Mouse (Mus musculus): ENCODE results near the gene Bbs5. TPM values are rescaled to one million over a fixed set of nuclear protein-coding genes. Genes with fewer than 3 reads are reported as not detected.
"Not testable (repeated sequence)": the region's sequence is repeated elsewhere in the genome, so short reads cannot be mapped to it uniquely, and the experiment has no call there.

Bbs5 gene
- 8.9 and 10.2 TPM in 2 replicates for polyA plus RNA-seq (2015; fragmentation: Nextera tagmentation; extraction: Ambion mirVana)

GRCm38 (mm10) chr2:69646726-69647490 lies at the start of gene Bbs5:
TSS of gene Bbs5 (plus strand) at chr2:69647171.
- peak; percentile 68 for DNase-seq (ENCODE audit: low spot score)

- DNase-seq (ENCODE audit: low spot score) = no peak
Observed at GRCm38 (mm10) chr2:69603726-69604393, 43.1 kb upstream of the Bbs5 start.

DNA sequence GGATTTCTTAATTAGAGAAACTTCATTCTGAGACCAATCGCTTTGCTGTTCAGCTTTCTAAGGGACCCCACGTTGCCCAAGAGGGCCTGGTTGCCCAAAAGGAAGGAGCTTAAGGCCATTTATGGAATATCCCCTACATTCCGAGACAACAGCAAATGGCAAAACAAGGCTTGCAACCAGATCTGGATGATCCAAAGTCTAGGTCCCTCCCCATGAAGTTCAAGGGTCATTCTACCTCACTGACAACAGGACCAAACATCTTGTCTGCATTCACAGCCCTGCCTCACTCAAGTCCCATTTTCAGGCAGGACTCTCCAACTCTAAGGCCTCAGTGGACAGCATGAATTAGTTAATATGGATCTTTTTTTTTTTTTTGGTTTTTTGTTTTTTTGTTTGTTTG lies 40.4 kb upstream of the Bbs5 start:
- no peak for DNase-seq (ENCODE audit: low spot score)

DNA sequence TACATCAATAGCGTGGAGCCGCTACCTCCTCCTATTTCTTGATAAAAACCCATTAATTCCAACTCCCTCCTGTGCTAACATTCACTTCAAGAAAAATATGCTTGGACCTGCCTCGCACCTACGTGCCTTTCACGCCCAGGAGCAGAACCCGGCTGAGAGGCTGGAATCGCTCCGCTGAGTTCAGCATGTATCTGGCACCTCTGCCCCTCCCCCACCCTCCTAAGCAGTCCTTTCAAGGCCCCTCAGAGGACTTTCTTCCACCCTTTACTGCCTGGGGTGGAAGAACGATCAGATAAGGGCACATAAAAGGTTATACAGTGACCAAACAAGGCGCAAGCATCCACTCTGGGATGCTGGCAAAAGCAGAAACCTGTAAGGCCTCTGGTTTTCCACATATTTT lies 34.7 kb upstream of the Bbs5 start:
- DNase-seq (ENCODE audit: low spot score) = no peak

DNA sequence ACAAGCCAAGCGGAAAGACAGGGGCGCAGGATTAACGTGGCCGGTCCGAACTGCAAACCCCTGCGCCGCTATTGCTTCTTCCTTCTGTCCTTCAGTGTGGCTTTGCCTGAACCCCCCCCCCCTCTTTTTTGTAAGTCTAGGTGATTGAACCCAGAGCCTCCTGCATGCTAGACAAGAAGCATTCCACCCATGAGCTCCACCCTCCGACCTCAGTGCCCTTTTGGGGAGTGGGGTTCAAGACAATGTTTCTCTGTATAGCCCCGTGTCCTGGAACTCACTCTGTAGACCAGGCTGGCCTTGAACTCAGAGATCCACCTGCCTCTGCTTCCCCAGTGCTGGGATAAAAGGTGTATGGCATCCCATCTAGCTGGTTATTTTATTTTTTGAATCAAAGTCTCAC lies 34.3 kb upstream of the Bbs5 start:
- DNase-seq (ENCODE audit: low spot score) = no peak

GRCm38 (mm10) chr2:69613237-69613636 lies 33.7 kb upstream of the Bbs5 start:
- DNase-seq (ENCODE audit: low spot score) = peak; percentile 41

DNA sequence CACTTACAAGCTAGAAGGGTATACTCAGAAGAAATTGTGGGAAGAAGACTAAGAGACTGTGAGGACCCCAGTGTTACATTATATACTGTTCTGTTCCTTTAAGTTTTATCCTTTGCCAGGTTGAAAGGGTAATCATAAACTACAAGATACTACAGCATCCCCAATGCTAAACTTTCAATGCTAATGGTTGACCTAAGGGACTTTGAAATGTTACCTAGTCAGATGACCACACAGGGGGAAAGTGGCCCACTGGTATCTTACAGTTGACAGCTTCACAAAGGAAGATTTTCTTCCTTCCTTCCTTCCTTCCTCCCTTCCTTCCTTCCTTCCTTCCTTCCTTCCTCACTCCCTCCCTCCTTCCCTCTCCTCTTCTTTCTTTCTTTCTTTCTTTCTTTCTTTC lies 28.6 kb upstream of the Bbs5 start:
- DNase-seq (ENCODE audit: low spot score) = no peak

DNA sequence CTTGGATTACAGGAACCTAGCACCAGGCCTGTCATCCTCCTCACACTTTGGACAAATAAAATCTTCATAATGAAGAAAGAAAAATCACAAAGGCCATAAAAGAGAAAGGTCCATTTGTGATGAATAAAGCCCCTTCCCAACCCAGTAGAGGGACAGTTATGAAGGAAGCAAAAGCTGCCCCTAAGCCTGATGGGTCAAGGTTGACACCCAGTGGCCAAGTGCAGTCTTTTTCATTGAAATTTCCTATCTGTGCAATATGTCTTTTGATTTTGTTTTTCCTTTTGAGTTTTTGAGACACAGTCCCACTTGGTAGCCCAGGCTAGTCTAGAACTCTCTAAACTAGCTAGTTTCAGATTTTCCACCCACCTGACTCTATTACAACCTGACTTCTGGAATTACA lies 27.7 kb upstream of the Bbs5 start:
- DNase-seq (ENCODE audit: low spot score) = no peak

DNA sequence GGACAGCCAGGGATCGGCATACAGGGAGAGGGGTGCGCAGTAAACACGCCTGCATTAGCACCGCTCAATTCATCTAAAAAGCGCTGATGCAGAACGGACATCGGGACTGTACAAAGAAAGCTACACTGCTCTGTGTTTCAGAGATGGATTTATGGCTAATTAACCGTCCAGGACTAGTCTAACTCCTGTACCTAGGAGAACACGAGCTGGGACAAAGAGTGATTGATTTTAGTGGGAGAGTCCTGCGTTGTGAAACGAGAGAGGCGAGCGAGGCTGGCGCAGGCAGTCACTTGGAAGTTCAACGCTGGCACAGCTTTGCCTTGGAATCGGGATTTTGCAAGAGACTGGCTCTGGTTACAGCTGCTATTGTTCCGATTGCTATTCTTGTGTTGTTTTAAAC lies 17.8 kb upstream of the Bbs5 start:
- no peak for DNase-seq (ENCODE audit: low spot score)

DNA sequence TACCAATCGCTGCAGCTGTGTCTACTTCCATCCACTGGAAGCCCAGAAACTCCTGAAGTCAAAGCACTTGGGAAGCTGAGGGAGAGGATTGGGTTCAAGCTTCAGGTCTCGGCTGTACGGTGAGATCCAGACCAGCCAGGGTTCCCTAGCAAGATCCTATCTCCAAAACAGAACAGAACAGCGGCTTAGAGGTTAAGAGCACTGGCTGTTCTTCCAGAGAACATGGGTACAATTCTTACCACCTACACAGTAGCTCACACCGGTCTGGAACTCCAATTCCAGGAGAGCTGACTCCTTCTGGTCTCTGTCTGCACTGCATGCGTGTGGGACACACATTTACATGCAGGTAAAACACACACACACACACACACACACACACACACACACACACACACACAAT lies 17.1 kb upstream of the Bbs5 start:
- DNase-seq (ENCODE audit: low spot score) = no peak

- DNase-seq (ENCODE audit: low spot score) = no peak
Observed at GRCm38 (mm10) chr2:69630792-69631191, 16.2 kb upstream of the Bbs5 start.

- DNase-seq (ENCODE audit: low spot score) = peak; percentile 22
Observed at GRCm38 (mm10) chr2:69631449-69631848, 15.5 kb upstream of the Bbs5 start.

DNA sequence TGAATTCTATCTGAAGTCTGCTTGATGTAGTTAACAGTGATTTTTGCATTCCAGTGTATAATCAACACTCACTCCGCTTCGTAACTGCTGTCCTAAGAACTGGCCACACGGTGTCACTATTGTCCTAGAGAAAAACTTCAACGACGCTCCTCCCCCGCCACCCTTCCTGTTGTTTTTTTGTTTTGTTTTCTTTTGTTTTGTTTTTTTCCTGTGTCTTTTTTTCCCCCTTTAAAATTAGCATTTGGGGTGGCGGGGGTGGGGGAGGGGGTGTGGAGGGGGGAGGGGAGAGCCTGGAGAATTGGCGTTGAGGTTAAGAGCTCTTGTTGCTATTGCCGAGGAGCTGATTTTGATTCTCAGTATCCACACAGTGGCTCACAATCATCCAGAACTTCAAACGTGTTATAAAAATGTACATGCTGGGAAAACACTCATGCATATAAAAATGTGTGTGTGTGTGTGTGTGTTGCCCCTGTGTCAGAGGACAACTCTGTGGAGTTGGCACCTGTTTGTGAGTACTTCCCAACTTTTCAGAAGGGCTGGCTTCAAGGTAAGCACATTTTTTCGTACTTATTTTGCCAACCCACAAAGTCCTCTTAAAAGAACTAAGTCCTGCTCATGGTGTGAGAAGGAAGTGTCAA lies 11.8 kb upstream of the Bbs5 start:
- DNase-seq (ENCODE audit: low spot score) = peak; percentile 79

- peak; percentile 68 for DNase-seq (ENCODE audit: low spot score)
Observed at GRCm38 (mm10) chr2:69635807-69636206, 11.2 kb upstream of the Bbs5 start.

DNA sequence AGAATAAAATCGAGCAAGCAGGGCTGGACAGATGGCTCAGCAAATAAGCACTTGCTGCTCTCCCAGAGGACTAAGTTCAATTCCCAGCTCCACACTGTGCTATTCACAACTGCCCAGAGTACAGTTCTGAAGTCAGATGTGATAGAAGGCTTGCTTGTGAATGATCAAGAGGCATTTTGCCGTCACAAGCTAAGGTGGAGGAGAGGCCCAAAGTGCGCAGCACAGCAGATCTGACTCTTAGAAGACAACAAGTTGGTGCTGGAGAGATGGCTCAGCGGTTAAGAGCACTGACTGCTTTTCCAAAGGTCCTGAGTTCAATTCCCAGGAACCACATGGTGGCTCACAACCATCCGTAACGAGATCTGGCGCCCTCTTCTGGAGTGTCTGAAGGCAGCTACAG lies 9.0 kb upstream of the Bbs5 start:
- DNase-seq (ENCODE audit: low spot score) = not testable (repeated sequence)

- no peak for DNase-seq (ENCODE audit: low spot score)
Observed at GRCm38 (mm10) chr2:69640100-69640499, 6.9 kb upstream of the Bbs5 start.

DNA sequence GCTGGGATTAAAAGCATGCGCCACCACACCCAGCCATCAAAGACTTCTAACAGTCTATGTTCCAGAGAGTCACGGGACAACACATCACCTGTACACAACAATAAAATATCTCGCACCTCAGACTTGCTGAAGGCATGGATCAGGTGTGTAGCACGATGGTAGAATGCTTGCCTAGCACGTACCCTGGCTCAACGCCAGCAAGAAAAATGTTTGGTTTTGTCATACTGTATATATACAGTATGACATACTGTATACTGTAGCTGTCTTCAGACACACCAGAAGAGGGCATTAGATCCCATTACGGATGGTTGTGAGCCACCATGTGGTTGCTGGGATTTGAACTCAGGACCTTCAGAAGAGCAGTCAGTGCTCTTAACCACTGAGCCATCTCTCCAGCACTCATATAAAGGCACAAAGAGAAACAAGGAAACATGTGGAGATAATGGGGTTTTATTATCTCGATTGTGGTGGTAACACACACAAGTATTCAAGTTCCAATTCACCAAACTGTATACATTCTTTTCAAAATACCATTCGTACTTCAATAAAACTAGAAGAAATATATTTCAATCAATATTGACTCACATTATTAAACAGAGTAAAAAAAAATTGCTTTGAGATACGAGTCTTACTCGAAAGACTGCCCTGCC lies 1.9 kb upstream of the Bbs5 start:
- no peak for DNase-seq (ENCODE audit: low spot score)

DNA sequence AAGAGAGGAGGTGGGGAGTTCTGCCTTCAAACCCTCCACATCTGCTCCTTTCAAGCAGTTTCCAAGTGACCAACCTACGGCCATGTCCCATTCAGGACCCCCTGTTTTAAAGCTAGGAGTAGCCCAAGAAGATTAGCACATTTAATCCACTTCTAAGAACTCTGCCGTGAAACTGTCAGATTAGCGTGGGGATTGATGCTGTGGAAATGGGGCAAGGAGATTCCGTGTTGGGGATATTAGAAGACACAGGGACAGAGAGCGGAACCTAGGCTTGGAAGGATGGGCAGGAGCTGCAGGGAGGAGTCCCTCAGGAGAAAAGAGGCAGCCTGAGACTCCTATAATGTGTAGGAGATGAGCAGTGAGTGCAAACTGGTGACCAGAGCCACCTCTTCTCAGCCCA lies 2.7 kb downstream of the Bbs5 start:
- DNase-seq (ENCODE audit: low spot score) = no peak

GRCm38 (mm10) chr2:69659326-69659725 lies 12.4 kb downstream of the Bbs5 start:
- no peak for DNase-seq (ENCODE audit: low spot score)

DNA sequence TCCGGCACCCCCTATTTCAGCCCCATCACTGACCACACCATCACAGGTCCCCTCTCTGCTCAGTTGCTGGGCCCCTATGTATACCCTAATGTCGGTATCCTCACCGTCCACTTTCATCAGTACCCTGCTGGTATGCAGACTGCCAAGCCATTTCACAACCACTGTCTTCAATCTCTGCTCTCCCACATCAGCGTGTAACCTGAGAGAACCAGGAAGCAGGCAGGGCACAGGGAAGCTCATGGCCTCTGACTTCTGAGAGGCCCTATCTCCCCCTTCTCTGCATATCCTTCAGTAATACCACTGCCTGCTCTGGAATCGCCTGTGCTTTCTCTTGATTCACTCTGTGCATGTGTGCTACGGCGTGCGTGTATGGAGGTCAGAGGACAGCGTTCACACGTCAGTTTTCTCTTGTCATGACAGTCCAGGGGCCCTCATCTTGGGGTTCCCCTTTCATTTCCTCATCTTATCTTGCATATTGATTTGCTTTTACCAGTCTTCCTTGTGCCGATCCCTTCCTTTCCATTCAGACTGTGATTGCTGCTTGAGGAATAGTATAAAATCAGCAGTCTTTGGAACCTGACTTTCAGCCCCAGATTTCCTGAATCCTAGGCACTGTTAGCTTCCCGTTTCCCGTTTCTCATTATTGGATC lies 17.0 kb downstream of the Bbs5 start:
- no peak for DNase-seq (ENCODE audit: low spot score)

DNA sequence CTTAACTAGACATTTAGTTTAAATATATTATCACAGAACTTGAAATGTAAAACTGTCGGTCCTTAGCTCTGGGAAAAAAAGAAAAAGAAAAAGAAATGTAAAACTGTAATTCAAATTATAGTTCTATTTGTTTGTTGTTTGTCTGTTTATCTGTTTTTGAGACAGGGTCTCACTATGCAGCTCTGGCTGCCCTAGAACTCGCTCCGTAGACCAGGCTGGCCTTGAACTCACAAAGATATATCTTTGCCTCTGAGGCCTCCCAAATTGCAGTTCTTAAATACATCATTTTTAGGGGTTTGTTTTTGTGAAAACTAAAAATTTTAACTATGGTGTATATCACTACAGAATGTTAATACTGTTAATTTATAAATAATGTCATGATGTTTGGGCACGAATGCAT lies 20.7 kb downstream of the Bbs5 start:
- no peak for DNase-seq (ENCODE audit: low spot score)

All from thymus, postnatal 0 days (tissue).